Mouse (Mus musculus): ENCODE measurements around the gene Pacsin2. TPM values are rescaled to one million over a fixed set of nuclear protein-coding genes. Genes with fewer than 3 reads are reported as not detected.
"Not testable (repeated sequence)": the region's sequence is repeated elsewhere in the genome, so short reads cannot be mapped to it uniquely, and the experiment has no call there.

Pacsin2 gene
- polyA plus RNA-seq, 1 experiment: 47.6 TPM

DNA sequence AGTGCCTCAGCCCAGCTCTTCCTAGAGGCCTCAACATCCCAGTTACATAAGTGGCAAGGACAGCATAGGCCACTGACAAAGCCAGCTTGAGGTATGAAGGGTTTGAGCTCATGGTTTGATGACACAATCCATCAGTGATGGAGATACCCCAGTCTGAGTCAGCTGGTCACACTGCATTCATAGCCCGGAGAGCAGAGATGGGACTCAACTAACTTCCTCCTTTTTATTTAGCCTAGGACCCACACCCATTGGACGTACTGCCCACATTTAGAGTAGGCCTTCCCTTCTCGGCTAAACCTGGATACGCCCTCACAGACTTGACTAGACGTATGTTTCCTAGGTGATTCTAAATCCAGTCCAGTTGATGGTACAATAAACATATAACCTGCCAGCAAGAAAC is 56.2 kb downstream of the Pacsin2 start:
- WGBS: 46% methylated on average over 5 of the region's 5 CpGs
- peaks cover 3% of the 10 kb centered on the region; the same call in 1 of the 2 replicates for H3K4me1 ChIP-seq (ENCODE audit: control insufficient read depth, insufficient read depth, low read length)
- H3K4me3 ChIP-seq (replicated peaks; ENCODE audit: control insufficient read depth, low read depth, low read length): no peak overlapping the region
- no peak overlapping the region for H3K27ac ChIP-seq (ENCODE audit: control insufficient read depth, insufficient read depth, low read depth, low read length, poor library complexity)
- TF ChIP-seq POLR2A (IDR thresholded peaks at IDR 0.05; ENCODE audit: borderline replicate concordance, control insufficient read depth, low read depth, low read length): no peak
- TF ChIP-seq CTCF (IDR thresholded peaks at IDR 0.05; ENCODE audit: control insufficient read depth, insufficient read depth, low read length): no peak

- 82% methylated on average over 5 of the region's 5 CpGs for WGBS
- Histone ChIP-seq H3K27ac (ENCODE audit: control insufficient read depth, insufficient read depth, low read depth, low read length, poor library complexity) (no peak overlapping the region), H3K4me1 (ENCODE audit: control insufficient read depth, insufficient read depth, low read length) (peaks cover 3% of the 10 kb centered on the region; the same call in 1 of the 2 replicates), H3K4me3 (replicated peaks; ENCODE audit: control insufficient read depth, low read depth, low read length) (no peak overlapping the region)
- TF ChIP-seq CTCF (IDR thresholded peaks at IDR 0.05; ENCODE audit: control insufficient read depth, insufficient read depth, low read length) (no peak), POLR2A (IDR thresholded peaks at IDR 0.05; ENCODE audit: borderline replicate concordance, control insufficient read depth, low read depth, low read length) (no peak)
These were observed 56.9 kb downstream of the Pacsin2 start for GRCm38 (mm10) chr15:83407502-83407901.

- not testable (repeated sequence) for H3K27ac ChIP-seq (ENCODE audit: control insufficient read depth, insufficient read depth, low read depth, low read length, poor library complexity); H3K4me3 ChIP-seq (replicated peaks; ENCODE audit: control insufficient read depth, low read depth, low read length); H3K4me1 ChIP-seq (ENCODE audit: control insufficient read depth, insufficient read depth, low read length)
- 96% methylated on average over 26 of the region's 40 CpGs for WGBS
These were observed 58.5 kb downstream of the Pacsin2 start for GRCm38 (mm10) chr15:83405866-83406265.

GRCm38 (mm10) chr15:83404008-83404407 is 60.4 kb downstream of the Pacsin2 start:
- H3K4me3 ChIP-seq (replicated peaks; ENCODE audit: control insufficient read depth, low read depth, low read length): no peak overlapping the region
- TF ChIP-seq CTCF (IDR thresholded peaks at IDR 0.05; ENCODE audit: control insufficient read depth, insufficient read depth, low read length) (no peak), POLR2A (IDR thresholded peaks at IDR 0.05; ENCODE audit: borderline replicate concordance, control insufficient read depth, low read depth, low read length) (no peak)
- H3K27ac ChIP-seq (ENCODE audit: control insufficient read depth, insufficient read depth, low read depth, low read length, poor library complexity): no peak overlapping the region
- 64% methylated on average over 3 of the region's 3 CpGs for WGBS
- H3K4me1 ChIP-seq (ENCODE audit: control insufficient read depth, insufficient read depth, low read length): peaks cover 3% of the 10 kb centered on the region

DNA sequence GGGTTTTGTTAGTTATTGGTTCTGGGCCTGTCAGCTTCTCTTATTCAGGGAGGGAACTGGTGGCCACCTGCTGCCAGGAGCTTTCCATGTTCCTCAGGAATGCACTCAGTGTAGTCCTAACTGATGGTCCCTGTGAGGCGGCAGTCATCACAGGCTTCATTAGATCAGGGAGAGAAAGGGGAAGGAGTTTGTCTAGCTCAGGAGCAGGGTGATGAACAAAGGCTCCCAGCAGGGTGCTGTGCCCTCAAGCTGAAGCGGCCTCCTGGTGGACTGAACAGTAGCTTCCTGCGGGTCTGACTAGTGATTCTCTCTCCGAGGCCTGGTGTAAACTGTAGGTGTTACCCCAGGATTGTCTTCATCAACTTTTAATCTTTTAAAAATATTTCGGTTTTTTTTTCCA is 61.4 kb downstream of the Pacsin2 start:
- peaks cover 3% of the 10 kb centered on the region for H3K4me1 ChIP-seq (ENCODE audit: control insufficient read depth, insufficient read depth, low read length)
- H3K27ac ChIP-seq (ENCODE audit: control insufficient read depth, insufficient read depth, low read depth, low read length, poor library complexity): no peak overlapping the region
- TF ChIP-seq CTCF (IDR thresholded peaks at IDR 0.05; ENCODE audit: control insufficient read depth, insufficient read depth, low read length) (no peak), POLR2A (IDR thresholded peaks at IDR 0.05; ENCODE audit: borderline replicate concordance, control insufficient read depth, low read depth, low read length) (no peak)
- H3K4me3 ChIP-seq (replicated peaks; ENCODE audit: control insufficient read depth, low read depth, low read length): no peak overlapping the region
- 94% methylated on average over 5 of the region's 5 CpGs for WGBS

DNA sequence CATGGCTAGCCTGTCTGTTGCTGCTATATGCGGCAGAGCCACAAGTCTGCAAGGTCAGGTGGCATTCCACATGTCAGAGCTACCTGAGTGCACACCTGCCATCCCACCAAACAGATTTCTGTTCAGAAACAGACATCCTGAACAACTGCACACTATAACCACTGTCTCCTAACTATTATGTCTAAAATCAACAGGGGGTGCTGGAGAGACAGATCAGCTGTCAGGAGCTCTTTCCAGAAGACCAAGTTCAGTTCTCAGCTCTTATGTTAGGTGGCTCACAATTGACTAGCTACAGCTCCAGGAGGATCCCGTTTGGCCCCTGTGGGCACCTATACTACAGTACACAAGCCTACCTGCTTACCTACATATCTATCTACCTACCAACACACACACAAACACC is 71.7 kb downstream of the Pacsin2 start:
- Histone ChIP-seq H3K4me1 (ENCODE audit: control insufficient read depth, insufficient read depth, low read length) (no peaks in the 10 kb centered on the region; the same call in 1 of the 2 replicates), H3K27ac (ENCODE audit: control insufficient read depth, insufficient read depth, low read depth, low read length, poor library complexity) (no peak overlapping the region), H3K4me3 (replicated peaks; ENCODE audit: control insufficient read depth, low read depth, low read length) (no peak overlapping the region)
- 83% methylated on average over 2 of the region's 2 CpGs for WGBS
- TF ChIP-seq CTCF (IDR thresholded peaks at IDR 0.05; ENCODE audit: control insufficient read depth, insufficient read depth, low read length): no peak
- TF ChIP-seq POLR2A (IDR thresholded peaks at IDR 0.05; ENCODE audit: borderline replicate concordance, control insufficient read depth, low read depth, low read length): no peak

DNA sequence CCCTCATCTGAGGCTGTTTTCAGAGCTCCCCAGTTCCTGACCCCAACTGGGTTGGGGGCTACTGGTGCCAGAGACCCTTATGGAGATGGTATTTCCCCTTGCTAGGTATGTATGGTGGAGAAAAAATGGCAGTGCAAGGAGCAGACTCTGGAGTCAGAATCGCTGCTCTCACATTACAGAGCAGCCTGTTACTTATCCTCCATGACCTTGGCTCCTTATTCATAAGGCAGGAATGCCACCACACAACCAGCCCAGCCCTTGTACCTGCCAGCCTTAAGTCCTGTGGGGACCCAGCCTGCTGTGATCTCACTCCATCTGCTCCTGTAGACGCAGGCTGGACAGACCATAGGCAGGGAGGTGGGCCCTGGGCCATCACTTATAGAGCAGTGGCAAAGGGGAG is 76.5 kb downstream of the Pacsin2 start:
- Histone ChIP-seq H3K4me3 (replicated peaks; ENCODE audit: control insufficient read depth, low read depth, low read length) (no peak overlapping the region), H3K27ac (ENCODE audit: control insufficient read depth, insufficient read depth, low read depth, low read length, poor library complexity) (no peak overlapping the region), H3K4me1 (ENCODE audit: control insufficient read depth, insufficient read depth, low read length) (no peaks in the 10 kb centered on the region)
- 92% methylated on average over 2 of the region's 2 CpGs for WGBS
- TF ChIP-seq CTCF (IDR thresholded peaks at IDR 0.05; ENCODE audit: control insufficient read depth, insufficient read depth, low read length) (no peak), POLR2A (IDR thresholded peaks at IDR 0.05; ENCODE audit: borderline replicate concordance, control insufficient read depth, low read depth, low read length) (no peak)

GRCm38 (mm10) chr15:83383633-83384032 is 80.8 kb downstream of the Pacsin2 start:
- H3K4me3 ChIP-seq (replicated peaks; ENCODE audit: control insufficient read depth, low read depth, low read length): no peak overlapping the region
- no peak overlapping the region for H3K27ac ChIP-seq (ENCODE audit: control insufficient read depth, insufficient read depth, low read depth, low read length, poor library complexity)
- WGBS: 86% methylated on average over 2 of the region's 2 CpGs
- TF ChIP-seq CTCF (IDR thresholded peaks at IDR 0.05; ENCODE audit: control insufficient read depth, insufficient read depth, low read length): peak; percentile 41; the same call in 1 of the 2 replicates
- TF ChIP-seq POLR2A (IDR thresholded peaks at IDR 0.05; ENCODE audit: borderline replicate concordance, control insufficient read depth, low read depth, low read length): no peak
- no peaks in the 10 kb centered on the region for H3K4me1 ChIP-seq (ENCODE audit: control insufficient read depth, insufficient read depth, low read length)

DNA sequence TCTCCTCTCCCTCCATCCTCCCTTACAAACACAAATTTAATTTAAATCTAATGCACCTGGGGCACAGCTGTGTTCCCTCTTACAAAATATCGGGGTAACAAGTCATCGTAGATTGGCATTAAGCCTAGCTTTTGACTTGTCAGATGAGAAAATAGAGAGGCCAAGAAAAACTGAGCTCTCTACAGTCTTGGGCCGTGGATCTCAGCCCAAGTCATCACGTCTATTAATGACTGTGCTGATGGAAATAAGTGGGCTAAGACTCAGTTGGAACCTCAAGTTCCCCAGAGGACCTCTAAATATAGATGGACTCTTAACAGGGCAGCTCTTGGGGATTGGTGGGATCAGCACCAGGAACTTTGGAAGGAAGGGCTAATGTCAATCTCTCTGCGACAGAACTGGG is 81.3 kb downstream of the Pacsin2 start:
- Histone ChIP-seq H3K4me3 (replicated peaks; ENCODE audit: control insufficient read depth, low read depth, low read length) (no peak overlapping the region), H3K27ac (ENCODE audit: control insufficient read depth, insufficient read depth, low read depth, low read length, poor library complexity) (no peak overlapping the region), H3K4me1 (ENCODE audit: control insufficient read depth, insufficient read depth, low read length) (no peaks in the 10 kb centered on the region)
- TF ChIP-seq CTCF (IDR thresholded peaks at IDR 0.05; ENCODE audit: control insufficient read depth, insufficient read depth, low read length): no peak
- 92% methylated on average over 5 of the region's 5 CpGs for WGBS

Data from bone marrow, adult 2 months (tissue).